Mouse (Mus musculus) embryonic facial prominence, embryonic 14.5 days (tissue): ENCODE measurements around the gene Afg3l1. TPM values are rescaled to one million over a fixed set of nuclear protein-coding genes. Genes with fewer than 3 reads are reported as not detected.
"Not testable (repeated sequence)": the region's sequence is repeated elsewhere in the genome, so short reads cannot be mapped to it uniquely, and the experiment has no call there.

ENCODE experiments used
- ATAC-seq: fragments of 200-750 bp; cut with Nextera tagmentation; 2 replicates; pipeline ENCODE4 v1.8.0; 2017; ENCODE audit warnings: low read depth, moderate number of reproducible peaks, moderate TSS enrichment
- DNase-seq: peaks from one replicate; pipeline ENCODE4 v3.0.0-alpha.2; 2015; ENCODE audit warnings: low spot score
- H3K27ac ChIP-seq: fragments of 300-500 bp; sonication (generic); replicated peaks from 2 replicates; pipeline ENCODE4 v1.5.1; 2014; ENCODE audit warnings: low read depth, mild to moderate bottlenecking, low read length, moderate library complexity
- H3K27me3 ChIP-seq: fragments of 300-500 bp; sonication (generic); replicated peaks from 2 replicates; pipeline ENCODE4 v1.6.1; 2014; ENCODE audit warnings: low read length; ENCODE audit not compliant: control insufficient read depth, insufficient read depth
- H3K36me3 ChIP-seq: fragments of 300-500 bp; sonication (generic); 2 replicates; pipeline ENCODE4 v1.6.1; 2014; ENCODE audit warnings: low read length, mixed read lengths; ENCODE audit not compliant: control insufficient read depth, insufficient read depth
- H3K4me1 ChIP-seq: fragments of 300-500 bp; sonication (generic); 2 replicates; pipeline ENCODE4 v1.6.1; 2014; ENCODE audit warnings: antibody characterized with exemption, low read length; ENCODE audit not compliant: control insufficient read depth, insufficient read depth
- H3K4me2 ChIP-seq: fragments of 300-500 bp; sonication (generic); 2 replicates; pipeline ENCODE4 v1.6.1; 2014; ENCODE audit warnings: low read depth, mild to moderate bottlenecking, low read length, moderate library complexity, mixed read lengths
- H3K4me3 ChIP-seq: fragments of 300-500 bp; sonication (generic); 2 replicates; pipeline ENCODE4 v1.5.1; 2014; ENCODE audit warnings: low read depth, mild to moderate bottlenecking, low read length
- H3K9ac ChIP-seq: fragments of 300-500 bp; sonication (generic); 2 replicates; pipeline ENCODE4 v1.6.1; 2014; ENCODE audit warnings: low read depth, mild to moderate bottlenecking, low read length, moderate library complexity, mixed read lengths
- H3K9me3 ChIP-seq: fragments of 300-500 bp; sonication (generic); 2 replicates; pipeline ENCODE4 v1.6.1; 2016; ENCODE audit warnings: low read length; ENCODE audit not compliant: control insufficient read depth
- WGBS: fragments of 180-500 bp; shearing (Covaris S2); extraction: QIAGEN DNeasy Blood & Tissue Kit; methylation state at CpG from one replicate; pipeline ENCODE4 v1.1.7; 2014; 5-methylcytosine and 5-hydroxymethylcytosine counted together
- polyA plus RNA-seq: library from polyadenylated mRNA; unstranded; fragments of >200 nt; fragmentation: Nextera tagmentation; extraction: Ambion mirVana; gene quantifications from 2 replicates; pipeline ENCODE4 v1.2.1, GENCODE M21; 2014

Afg3l1 gene
- polyA plus RNA-seq, 1 experiment from 2014 or later: 33.5 TPM

GRCm38 (mm10) chr8:123515540-123515897, 37.8 kb downstream of the Afg3l1 start:
- peak overlapping the region; percentile 93 for H3K4me2 ChIP-seq
- H3K36me3 ChIP-seq: peaks cover 2% of the 10 kb centered on the region; the same call in 1 of the 2 replicates
- H3K9ac ChIP-seq: no peak overlapping the region; the same call in 1 of the 2 replicates
- no peak for DNase-seq
- peaks cover 22% of the 10 kb centered on the region for H3K4me1 ChIP-seq
- no peak for ATAC-seq
- WGBS: 2% methylated on average over 8 of the region's 11 CpGs
- peaks cover 19% of the 10 kb centered on the region for H3K27me3 ChIP-seq
- H3K9me3 ChIP-seq: no peaks in the 10 kb centered on the region
- no peak overlapping the region for H3K27ac ChIP-seq
- peak overlapping the region; percentile 64 for H3K4me3 ChIP-seq

DNA sequence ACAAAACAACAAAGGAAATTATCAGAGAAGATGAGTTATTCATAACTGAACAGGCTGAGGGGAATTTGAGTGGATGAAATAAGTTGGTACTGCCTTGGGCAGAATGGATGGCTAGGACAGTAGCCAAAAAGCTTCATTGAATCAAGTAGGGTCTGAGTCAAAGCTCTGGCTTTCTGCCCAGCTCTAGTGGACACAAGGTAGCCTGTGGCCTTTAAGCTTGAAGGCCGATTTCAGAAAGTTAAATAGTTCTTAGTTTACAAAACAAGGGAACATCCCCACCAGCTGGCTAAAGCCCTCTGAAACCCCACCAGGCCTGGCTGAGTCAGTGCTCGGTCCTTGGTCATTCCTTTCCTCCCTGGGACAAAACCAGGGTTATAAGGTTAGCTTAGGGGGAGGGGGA, 38.9 kb downstream of the Afg3l1 start:
- Histone ChIP-seq H3K9me3 (no peaks in the 10 kb centered on the region), H3K4me1 (peaks cover 22% of the 10 kb centered on the region), H3K4me3 (no peak overlapping the region), H3K4me2 (no peak overlapping the region), H3K27ac (no peak overlapping the region), H3K36me3 (peaks cover 11% of the 10 kb centered on the region; the same call in 1 of the 2 replicates), H3K9ac (no peak overlapping the region), H3K27me3 (peaks cover 19% of the 10 kb centered on the region)
- ATAC-seq: no peak
- 23% methylated on average over 2 of the region's 2 CpGs for WGBS
- no peak for DNase-seq

- DNase-seq (no peak), ATAC-seq (no peak)
- H3K27me3 ChIP-seq: peaks cover 13% of the 10 kb centered on the region
- H3K4me3 ChIP-seq: peak overlapping the region; percentile 60
- WGBS: 29% methylated on average over 10 of the region's 10 CpGs
- H3K9me3 ChIP-seq: no peaks in the 10 kb centered on the region
- peaks cover 22% of the 10 kb centered on the region for H3K4me1 ChIP-seq
- H3K9ac ChIP-seq: peak overlapping the region; percentile 46; the same call in 1 of the 2 replicates
- H3K36me3 ChIP-seq: peaks cover 22% of the 10 kb centered on the region; the same call in 1 of the 2 replicates
- peak overlapping the region; percentile 86 for H3K4me2 ChIP-seq
- no peak overlapping the region for H3K27ac ChIP-seq
Measured at GRCm38 (mm10) chr8:123518172-123518571, 40.5 kb downstream of the Afg3l1 start.

- H3K9ac ChIP-seq: peak within 1 kb of the TSS; percentile 84
- peak; percentile 93 for ATAC-seq
- no peak within 1 kb of the TSS for H3K27ac ChIP-seq
- H3K4me2 ChIP-seq: peak within 1 kb of the TSS; percentile 86
- H3K27me3 ChIP-seq: peaks cover 9% of the 10 kb centered on the region
- peaks cover 27% of the 10 kb centered on the region; the same call in 1 of the 2 replicates for H3K36me3 ChIP-seq
- DNase-seq: peak; percentile 97
- H3K4me1 ChIP-seq: peaks cover 22% of the 10 kb centered on the region
- under 1% methylated on average over 20 of the region's 20 CpGs for WGBS
- peak within 1 kb of the TSS; percentile 60 for H3K4me3 ChIP-seq
- no peaks in the 10 kb centered on the region for H3K9me3 ChIP-seq
Measured at GRCm38 (mm10) chr8:123518667-123519066, 41.0 kb downstream of the Afg3l1 start, which contains the start of gene Gas8. TSS of gene Gas8 (plus strand) at chr8:123518834.

- H3K4me3 ChIP-seq, H3K27me3 ChIP-seq, H3K27ac ChIP-seq, DNase-seq, H3K9ac ChIP-seq, H3K4me2 ChIP-seq, H3K9me3 ChIP-seq, ATAC-seq: not testable (repeated sequence)
- WGBS: 91% methylated on average over 1 of the region's 1 CpGs
- Histone ChIP-seq H3K4me1 (peaks cover 14% of the 10 kb centered on the region), H3K36me3 (peaks cover 40% of the 10 kb centered on the region)
Measured at GRCm38 (mm10) chr8:123520048-123520447, 42.3 kb downstream of the Afg3l1 start.

- no peaks in the 10 kb centered on the region for H3K27me3 ChIP-seq
- ATAC-seq (peak; percentile 35; the same call in 1 of the 2 replicates), DNase-seq (peak; percentile 26)
- H3K9ac ChIP-seq: no peak overlapping the region
- no peak overlapping the region for H3K4me2 ChIP-seq
- H3K4me1 ChIP-seq: no peaks in the 10 kb centered on the region
- H3K27ac ChIP-seq: no peak overlapping the region
- H3K36me3 ChIP-seq: peaks cover 96% of the 10 kb centered on the region
- no peak overlapping the region for H3K4me3 ChIP-seq
- no peaks in the 10 kb centered on the region for H3K9me3 ChIP-seq
- WGBS: 91% methylated on average over 25 of the region's 25 CpGs
Measured at GRCm38 (mm10) chr8:123527720-123528489, 50.2 kb downstream of the Afg3l1 start.

GRCm38 (mm10) chr8:123536242-123536989, 58.7 kb downstream of the Afg3l1 start:
- Histone ChIP-seq H3K36me3 (peaks cover 56% of the 10 kb centered on the region), H3K27ac (no peak overlapping the region), H3K27me3 (no peaks in the 10 kb centered on the region), H3K4me3 (no peak overlapping the region), H3K9ac (no peak overlapping the region), H3K4me1 (no peaks in the 10 kb centered on the region), H3K4me2 (no peak overlapping the region), H3K9me3 (no peaks in the 10 kb centered on the region)
- WGBS: 84% methylated on average over 9 of the region's 9 CpGs
- ATAC-seq (peak; percentile 26; the same call in 1 of the 2 replicates), DNase-seq (no peak)

DNA sequence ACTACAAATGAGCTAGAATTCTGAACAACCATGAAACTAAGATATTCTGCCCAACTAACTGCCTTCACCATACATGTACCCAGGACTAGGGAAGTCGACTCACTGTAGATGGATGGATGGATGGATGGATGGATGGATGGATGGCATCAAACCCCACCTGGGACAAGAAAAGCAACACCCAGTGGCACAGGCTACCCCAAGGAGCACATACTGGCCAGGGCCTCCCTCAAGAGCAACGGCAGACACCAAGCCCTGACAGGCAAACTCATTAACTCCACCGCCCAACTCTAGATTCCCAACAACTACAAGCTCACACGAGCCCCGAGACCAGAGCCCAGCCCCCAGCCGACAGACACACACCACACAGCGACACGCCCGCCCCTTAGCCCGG, 59.3 kb downstream of the Afg3l1 start:
- no peak overlapping the region for H3K27ac ChIP-seq
- no peaks in the 10 kb centered on the region for H3K4me1 ChIP-seq
- H3K36me3 ChIP-seq: peaks cover 51% of the 10 kb centered on the region
- 35% methylated on average over 2 of the region's 10 CpGs for WGBS
- H3K4me2 ChIP-seq: no peak overlapping the region
- no peaks in the 10 kb centered on the region for H3K9me3 ChIP-seq
- no peak overlapping the region for H3K9ac ChIP-seq
- H3K27me3 ChIP-seq: no peaks in the 10 kb centered on the region
- DNase-seq: no peak
- ATAC-seq: peak; percentile 62; the same call in 1 of the 2 replicates
- no peak overlapping the region for H3K4me3 ChIP-seq
